Mouse (Mus musculus): ENCODE measurements around the gene Mms19.

Mms19 gene

DNA sequence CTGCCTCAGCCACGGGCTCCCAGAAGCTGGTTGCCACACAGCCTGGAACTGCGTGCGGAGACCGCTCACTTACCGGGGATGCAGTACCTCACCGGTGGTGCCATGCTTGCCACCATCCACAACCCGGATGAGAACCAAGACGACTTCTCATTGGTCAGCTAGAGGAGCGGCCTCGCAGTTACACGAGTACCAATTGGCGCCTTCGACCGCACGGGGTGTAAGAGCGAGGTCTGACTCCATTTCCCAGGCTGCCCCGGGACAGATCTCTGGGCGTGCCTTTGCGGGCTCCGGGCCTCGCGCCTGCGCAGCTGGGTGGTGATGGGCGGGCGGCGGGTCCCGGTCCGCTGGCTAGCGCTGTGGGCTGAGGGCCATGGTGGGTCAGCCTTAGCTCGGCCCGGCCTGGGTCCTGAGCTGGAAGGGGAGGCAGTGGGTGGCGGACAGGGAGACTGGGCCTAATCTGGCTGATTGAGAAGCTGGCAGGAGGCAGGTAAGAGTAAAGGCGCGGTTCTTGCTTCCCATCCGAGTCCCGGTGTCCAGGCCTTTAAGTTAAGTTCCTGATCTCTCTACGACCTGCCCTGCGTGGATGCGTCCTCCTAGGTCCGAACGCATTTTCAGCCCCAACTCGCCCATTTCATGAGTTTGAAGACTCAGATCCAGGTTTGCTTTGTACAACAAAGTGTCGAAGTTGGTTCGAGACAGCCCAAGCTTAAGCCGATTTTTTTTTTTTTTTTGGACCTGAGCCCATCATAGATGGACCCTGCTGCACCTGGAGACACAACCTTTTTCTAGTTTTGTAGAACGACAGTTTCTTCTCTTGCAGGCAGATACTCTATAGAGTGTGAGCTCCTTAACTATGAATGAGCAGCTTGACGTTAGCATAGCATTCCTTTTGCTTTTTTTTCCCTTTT, 47.5 kb downstream of the Mms19 start, which contains the start of the genes Exosc1 and Zdhhc16:
Gene Exosc1, minus strand, starts transcription at position 245 of the 908 bp plus-strand sequence.
Gene Zdhhc16, plus strand, starts transcription at position 302 of the 908 bp plus-strand sequence.
- WGBS = under 1% methylated on average over 47 of the region's 47 CpGs

DNA sequence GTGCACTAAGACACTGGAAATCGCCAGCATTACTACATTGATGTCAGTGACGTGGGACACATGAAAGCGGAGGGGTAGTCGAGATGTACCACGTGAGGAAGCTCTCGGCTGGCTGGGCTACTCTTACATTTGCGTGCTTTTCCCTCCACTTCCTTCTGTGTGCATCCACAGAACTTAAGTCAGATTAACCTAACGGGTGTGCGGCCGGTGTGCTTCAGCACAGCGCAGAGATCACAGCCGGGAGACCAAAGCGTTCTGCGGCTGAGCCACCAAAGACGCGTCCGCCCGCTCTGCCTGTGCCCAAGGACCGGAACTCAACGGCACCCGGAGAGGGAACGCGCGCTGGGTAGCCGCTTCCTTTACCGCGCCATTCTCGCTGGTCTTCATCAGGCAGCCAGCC, 48.3 kb downstream of the Mms19 start:
- WGBS = under 1% methylated on average over 28 of the region's 28 CpGs

DNA sequence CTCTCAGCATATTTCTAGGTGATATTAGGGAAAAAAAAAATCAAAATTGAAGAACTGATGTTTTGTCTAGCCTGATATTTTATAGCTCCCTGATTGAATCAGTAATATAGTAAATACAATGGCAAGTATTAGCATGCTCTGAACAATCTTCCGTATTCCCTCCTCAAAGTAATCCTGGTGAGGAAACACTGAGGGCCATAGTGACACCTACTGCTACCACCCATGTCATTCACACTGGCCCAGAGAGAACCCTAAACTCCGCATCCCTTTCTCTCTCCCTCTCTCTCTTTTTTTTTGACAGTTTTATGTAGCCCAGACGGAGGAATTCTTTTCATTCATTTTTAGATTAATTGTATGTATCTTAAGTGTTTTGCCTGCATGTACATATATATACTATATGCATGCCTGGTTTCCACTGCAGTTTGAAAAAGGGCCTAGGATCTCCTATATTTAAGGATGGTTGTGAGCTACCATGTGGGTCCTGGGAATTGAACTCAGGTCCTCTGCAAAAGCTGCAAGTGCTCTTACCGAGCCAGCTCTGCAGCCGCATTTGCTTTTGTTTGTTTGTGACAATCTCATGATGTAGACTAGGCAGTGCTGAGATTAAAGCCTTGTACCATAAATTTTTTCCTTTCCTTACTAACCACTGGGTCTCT, 60.4 kb downstream of the Mms19 start:
- WGBS = 76% methylated on average over 5 of the region's 5 CpGs

GRCm38 (mm10) chr19:41919471-41919870, 61.5 kb downstream of the Mms19 start:
- WGBS = 72% methylated on average over 4 of the region's 4 CpGs

DNA sequence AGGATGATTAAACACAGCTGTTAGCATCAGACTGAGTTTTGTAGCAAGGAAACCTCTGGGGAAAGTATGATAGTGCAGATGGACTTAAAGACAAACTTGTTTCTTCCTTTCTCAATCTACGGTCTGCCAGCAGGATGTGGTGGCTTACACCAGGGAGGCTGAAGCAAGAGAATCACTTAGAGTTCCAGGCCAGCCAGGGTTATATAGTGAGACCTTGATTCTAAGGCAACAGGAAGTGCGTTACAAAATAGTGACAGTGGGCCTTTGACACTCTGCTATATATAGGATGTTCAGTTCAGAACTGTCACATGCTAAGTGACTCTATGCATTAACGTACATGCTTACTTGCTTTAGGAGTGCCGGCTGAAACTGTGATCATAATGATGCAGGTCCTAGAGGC, 64.1 kb downstream of the Mms19 start:
- WGBS = 77% methylated on average over 4 of the region's 4 CpGs

DNA sequence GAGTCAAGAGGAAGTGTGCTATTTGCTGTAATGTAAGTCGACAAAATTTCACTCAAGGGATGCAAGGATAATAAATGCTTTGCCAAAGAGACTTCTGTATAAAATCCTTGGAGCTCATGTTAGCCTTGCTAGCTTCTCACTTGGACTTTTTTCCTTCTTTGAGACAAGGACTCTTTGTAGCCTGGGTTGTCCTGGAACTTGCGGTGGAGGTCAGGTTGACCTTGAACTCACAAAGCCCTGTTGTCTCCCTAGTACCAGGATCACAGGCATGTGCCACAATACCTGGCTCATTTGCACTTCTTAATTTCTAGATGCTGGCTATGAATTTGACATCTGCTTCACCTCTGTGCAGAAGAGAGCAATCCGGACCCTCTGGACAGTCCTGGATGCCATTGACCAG, 65.7 kb downstream of the Mms19 start:
- WGBS = 74% methylated on average over 3 of the region's 3 CpGs

GRCm38 (mm10) chr19:41913774-41914591, 67.0 kb downstream of the Mms19 start:
- WGBS = 30% methylated on average over 6 of the region's 6 CpGs

- 1% methylated on average over 53 of the region's 53 CpGs for WGBS
Observed at GRCm38 (mm10) chr19:41912121-41913080, 68.6 kb downstream of the Mms19 start.

DNA sequence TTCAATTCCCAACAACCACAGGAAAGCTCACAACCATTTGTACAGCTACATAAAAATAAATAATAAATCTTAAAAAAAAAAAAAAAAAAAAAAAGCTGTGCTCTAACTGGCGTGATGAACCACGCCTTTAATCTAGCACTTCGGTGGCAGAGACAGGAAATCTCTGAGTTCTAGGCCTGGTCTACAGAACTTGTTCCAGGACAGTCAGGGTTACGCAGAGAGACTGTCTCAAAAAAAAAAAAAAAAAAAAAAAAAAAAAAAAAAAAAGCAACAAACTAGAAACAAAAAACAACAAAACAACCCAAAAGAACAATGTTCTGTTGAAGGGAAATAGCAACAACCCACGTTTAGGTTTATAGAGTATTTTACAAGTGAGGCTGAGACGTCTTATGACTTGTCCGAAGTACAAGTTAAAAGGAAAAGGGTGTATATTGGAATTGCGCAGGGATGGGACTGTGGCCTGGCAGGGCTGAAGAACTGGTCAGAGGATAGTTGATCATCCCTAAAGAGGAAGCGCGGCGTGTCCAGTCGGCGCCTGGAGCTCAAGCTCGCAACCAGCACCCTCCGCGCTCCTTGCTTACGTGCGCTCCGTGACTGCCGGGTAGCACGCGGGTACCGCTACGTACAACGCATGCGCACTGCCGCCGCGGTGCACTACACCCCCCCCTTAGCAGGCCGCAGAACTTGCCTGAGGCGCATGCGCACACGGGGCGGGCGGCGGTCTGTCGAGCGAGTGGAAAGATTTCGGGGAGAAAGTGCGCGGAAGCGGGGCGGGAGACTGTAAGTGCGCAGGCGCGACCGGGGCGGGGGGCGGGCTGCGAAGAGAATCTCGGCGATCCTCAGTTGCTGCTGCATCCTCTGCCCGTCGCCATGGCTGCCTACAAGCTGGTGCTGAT, 69.5 kb downstream of the Mms19 start, which contains the start of gene Pgam1:
Gene Pgam1, plus strand, starts transcription at position 746 of the 896 bp plus-strand sequence.
- WGBS = 3% methylated on average over 53 of the region's 54 CpGs

- WGBS = 75% methylated on average over 2 of the region's 2 CpGs
Observed at GRCm38 (mm10) chr19:41910396-41910795, 70.6 kb downstream of the Mms19 start.

- WGBS = 84% methylated on average over 3 of the region's 3 CpGs
Observed at GRCm38 (mm10) chr19:41908736-41909135, 72.2 kb downstream of the Mms19 start.

DNA sequence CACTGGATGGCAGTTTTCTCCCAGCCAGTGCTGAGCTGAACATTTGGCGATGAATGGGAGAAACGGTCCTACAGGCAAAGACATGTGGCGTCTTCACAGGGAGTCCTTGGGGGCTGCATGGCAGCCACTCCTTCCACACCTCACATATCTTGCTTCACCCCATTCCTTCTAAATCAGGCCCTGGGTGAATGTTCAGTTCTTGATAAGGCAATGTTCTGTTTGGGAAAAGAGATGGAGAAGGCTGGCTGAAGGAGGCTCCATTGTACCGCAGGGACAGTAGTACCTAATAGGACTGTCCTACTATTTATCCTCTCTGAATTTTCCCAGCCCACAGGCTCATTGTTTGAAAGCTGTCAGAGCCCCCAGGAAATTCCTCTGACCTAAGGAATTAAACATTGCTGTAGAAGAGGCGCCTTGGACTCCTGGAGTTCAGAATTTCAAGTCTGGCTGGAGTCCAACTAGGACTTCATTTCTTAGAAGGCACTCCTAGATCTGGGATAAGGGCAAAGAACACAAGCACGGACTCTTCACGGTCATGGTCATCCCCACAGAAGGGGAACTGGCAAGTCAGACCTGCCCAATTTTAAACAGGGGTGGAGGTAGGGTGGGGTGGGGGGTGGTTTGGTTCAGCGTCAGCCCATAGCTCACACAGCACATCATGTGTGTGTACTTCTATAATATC, 73.7 kb downstream of the Mms19 start:
- 56% methylated on average over 8 of the region's 8 CpGs for WGBS

DNA sequence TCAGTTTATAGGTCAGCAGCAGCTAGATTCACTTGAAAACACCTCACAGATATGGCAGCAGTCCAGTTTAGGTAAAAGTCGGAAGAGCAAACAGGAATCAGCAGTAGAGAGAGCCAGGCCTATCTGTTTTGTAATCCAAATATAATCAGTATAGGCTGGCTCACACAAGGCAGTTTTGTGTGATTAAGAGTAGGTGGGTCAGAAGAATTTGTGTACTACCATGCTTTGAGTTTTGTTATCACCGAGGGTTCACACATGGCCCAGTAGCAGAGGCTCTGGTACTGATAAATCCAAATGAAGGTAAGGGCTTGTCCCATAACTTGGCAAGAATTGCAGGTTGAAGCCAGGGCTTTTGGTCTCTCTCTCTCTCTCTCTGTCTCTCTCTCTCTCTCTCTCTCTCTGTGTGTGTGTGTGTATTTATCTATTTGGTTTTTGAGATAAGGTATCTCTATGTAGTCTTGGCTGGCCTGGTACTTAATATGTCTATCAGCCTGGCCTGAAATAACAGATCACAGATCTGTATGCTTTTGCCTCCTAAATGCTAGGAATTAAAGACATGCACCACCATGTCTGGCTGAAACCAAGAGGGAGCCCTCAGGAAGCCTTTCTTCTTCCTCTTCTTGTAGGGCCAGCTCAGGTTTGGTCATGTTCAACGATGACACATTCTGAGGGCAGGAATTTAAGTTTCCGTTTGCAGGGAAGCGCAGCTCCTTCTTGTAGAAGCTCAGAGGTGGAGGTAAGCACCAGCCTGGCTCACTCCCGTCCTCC, 74.5 kb downstream of the Mms19 start:
- WGBS = 59% methylated on average over 6 of the region's 6 CpGs

DNA sequence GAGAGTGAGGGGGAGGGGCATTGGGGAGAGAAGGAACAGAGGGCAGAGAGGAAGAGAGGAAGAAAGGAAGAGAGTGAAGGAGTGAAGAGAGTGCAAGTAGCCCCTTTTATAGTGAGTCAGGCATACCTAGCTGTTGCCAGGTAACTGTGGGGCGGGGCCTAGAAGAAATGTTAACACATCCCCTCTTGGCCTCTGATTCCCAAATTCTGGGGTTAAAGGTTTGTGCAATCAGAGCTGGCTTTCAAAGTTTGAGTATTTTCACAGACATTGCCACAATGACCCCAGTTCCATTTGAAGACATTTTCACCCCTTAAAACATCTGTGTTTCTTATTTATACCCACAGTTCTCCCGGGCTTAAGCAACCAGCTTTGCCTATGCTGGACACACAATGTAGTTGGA, 75.7 kb downstream of the Mms19 start:
- 91% methylated on average over 2 of the region's 2 CpGs for WGBS

GRCm38 (mm10) chr19:41902848-41903593, 77.9 kb downstream of the Mms19 start:
- WGBS = 87% methylated on average over 10 of the region's 10 CpGs

GRCm38 (mm10) chr19:41901696-41902095, 79.3 kb downstream of the Mms19 start:
- WGBS = 65% methylated on average over 2 of the region's 2 CpGs

GRCm38 (mm10) chr19:41900495-41901090, 80.4 kb downstream of the Mms19 start:
- WGBS = 87% methylated on average over 8 of the region's 8 CpGs

Measured in cerebral cortex, adult 2 months (tissue).